Mouse (Mus musculus): ENCODE data around the gene Dguok. TPM values are rescaled to one million over a fixed set of nuclear protein-coding genes. Genes with fewer than 3 reads are reported as not detected.

The Dguok gene
- total RNA-seq, 2 experiments from 2014 or later, result 28.2 to 33.3 TPM

GRCm38 (mm10) chr6:83456131-83456983, 50.4 kb downstream of the Dguok start:
- DNase-seq (ENCODE audit: low spot score in 2 of 2), result peak in 1 of 2 experiments; percentile 37

DNA sequence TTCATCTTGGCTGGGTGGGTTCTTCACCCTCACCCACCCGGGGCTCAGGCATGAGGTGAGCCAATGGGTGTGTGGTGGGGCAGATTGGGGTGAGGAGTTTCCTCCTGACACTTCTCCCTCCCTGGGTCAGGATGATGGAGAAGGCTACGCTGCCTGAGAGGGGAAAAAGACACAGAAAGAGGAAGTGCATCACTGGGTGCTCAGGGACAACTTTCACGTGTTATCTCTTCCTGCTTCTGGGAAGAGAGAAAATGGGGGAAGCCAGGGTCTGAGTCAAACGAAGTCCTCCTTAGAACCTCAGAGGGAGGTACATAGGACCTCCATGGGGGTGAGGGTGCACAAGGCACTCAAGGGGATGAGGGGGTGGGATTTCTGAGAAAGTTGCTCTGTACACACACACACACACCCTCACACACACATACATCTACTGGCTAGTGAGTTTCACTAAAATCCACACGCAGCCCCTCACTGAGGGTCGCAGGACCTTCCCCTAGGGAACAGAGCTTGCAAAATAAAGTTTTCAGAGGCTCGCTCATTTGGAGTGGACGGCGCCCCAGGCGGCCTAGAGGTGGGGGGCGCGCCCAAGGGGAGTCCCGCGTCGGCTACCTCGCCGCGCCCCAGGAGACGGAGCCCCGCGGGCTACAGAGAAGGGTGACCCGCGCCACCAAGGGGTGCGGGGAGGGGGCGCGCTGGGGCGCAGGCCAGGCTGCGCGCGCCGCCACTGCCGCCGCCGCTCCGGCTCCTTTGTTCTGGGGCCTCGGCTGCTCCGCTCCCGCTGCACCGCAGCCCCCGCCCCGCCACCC, 51.2 kb downstream of the Dguok start:
- DNase-seq (ENCODE audit: low spot score in 2 of 2), result no peak

- DNase-seq (ENCODE audit: low spot score in 2 of 2), result no peak
Measured at GRCm38 (mm10) chr6:83453706-83454105, 53.1 kb downstream of the Dguok start.

GRCm38 (mm10) chr6:83450451-83451303, 56.1 kb downstream of the Dguok start:
- DNase-seq (ENCODE audit: low spot score in 2 of 2), result no peak

DNA sequence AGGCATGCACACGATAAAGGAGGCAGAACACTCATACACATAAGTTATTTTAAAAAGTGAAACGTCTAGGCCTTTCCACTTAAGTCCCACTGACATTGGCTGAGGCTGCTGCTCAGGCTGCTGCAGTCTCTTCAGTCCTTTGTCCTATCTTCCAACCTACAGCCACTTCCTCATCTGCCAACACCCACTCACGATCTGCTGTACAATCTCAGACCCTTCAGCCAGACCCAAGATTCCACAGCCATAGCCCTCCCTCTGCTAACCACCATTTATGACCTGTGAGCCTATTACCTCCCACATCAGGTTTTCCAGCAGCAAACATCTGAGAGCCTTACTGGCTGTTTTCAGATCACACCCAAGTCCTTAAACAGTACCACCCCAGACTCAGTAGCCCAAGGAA, 57.3 kb downstream of the Dguok start:
- no peak for DNase-seq (ENCODE audit: low spot score in 2 of 2)

DNA sequence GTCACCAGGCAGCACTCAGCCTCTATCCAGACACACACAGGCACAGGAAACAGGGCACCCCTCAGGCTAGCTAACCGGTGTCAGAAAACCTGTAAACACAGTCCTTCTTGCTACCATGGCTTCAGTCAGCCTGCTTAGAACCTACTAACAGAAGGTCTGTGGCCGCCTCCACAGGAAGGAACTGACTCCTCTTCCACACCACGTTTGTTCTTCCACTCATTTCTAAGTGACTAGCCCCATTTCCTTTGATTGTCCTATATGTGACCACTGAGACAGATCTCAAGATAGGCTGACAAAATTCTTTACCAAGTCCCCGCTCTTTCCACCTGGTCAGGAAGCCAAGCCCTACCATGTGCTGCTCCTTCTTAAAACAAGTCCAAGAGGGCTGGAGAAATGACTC, 57.9 kb downstream of the Dguok start:
- DNase-seq (ENCODE audit: low spot score in 2 of 2), result no peak

DNA sequence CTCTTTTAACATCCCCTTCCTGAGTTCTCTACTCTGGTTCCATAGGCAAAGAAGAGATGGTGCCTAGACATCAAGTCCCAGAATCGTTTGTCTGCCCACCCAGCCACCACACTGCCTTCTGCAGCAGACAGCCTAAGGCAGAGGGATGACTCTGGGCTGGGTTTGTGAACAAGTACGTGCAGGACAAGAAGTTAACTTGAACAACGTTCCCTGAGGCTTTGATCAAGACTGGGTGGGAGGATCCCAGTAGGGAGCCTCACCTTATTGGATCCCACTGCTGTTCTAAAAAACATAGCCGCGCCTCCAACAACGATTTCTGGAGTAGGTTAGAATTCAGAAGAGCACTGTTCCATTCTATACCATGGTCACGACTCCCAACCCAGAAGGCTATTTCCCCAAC, 59.7 kb downstream of the Dguok start:
- no peak for DNase-seq (ENCODE audit: low spot score in 2 of 2)

DNA sequence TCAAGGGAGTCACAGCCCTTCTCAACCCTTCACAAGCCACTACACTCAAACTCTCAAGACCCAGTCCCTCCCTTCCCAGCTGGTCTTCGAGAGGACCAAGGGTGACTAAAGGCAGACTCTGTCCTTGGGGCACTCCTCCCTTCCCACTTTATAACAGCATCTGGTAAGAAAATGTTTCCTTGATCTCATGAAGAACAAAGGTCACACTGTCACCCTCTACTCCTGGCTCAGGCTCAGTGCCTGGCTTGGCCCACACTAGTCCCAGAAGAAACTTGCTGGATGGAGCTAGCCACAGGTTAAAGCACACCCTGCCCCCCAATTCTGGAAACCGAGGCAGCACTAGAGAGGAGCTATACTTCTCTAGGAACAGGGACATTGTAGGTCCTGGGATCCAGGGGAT, 61.0 kb downstream of the Dguok start:
- no peak for DNase-seq (ENCODE audit: low spot score in 2 of 2)

DNA sequence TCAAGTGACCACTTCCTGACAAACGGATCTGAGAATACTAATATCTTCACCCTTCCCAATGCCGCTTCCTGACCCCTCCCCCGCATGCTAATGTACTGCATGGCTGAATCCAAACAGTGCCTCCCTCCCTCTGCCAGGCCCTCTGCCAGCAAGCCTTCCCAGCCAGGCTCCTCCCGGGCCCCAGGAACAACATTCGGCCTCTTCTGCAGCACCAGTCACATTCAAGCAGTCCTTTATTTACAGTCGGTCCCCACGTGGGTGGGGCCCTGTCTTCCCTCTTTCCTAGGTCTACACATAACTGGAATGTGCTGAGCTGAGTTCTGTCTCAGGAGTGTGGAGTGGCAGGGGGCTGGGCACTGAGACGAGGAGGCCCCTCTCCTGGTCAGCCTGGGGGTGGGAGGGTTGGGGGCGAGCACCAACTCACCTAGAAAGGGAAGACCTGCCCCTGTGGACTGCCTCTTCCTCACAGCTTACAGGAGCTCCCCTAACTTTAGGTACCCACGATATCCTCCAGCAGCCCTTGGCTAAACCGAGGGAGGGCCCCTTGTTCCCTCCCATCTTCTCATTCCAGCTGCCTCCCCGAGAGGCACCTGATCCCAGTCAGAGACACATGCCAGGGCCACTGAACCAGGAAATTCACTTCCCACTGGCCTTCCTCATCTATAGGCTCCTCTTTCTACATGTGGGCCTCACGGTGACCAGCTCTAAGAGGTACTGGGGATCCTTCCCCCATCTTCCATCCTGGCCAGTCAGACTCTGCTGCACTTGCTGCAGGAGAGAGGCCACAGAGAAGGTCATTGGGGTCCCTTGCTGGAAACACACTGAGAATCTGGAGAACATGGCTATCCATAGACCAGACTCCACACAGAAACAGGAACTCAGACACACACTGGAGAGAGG, 63.1 kb downstream of the Dguok start:
- DNase-seq (ENCODE audit: low spot score in 2 of 2), result peak in 1 of 2 experiments; percentile 64

DNA sequence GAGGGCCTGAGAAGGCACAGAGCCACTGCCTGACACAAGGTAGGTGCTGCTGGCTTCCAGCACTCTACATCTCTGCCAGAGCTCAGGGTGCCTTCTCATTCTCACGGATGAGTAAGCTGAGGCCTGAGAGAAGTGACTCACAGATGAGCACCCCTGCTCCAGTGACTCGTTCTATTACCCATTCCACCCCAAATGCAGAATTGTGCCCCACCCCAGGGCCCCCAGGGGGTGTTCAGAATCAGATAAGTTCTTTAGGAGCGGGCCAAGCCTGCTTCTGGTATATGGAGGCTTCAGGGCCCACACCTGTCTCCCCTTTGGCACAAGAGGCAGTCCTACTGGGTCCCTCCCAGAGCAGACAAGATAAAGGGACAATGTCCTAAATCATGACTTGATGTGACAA, 64.1 kb downstream of the Dguok start:
- no peak for DNase-seq (ENCODE audit: low spot score in 2 of 2)

DNA sequence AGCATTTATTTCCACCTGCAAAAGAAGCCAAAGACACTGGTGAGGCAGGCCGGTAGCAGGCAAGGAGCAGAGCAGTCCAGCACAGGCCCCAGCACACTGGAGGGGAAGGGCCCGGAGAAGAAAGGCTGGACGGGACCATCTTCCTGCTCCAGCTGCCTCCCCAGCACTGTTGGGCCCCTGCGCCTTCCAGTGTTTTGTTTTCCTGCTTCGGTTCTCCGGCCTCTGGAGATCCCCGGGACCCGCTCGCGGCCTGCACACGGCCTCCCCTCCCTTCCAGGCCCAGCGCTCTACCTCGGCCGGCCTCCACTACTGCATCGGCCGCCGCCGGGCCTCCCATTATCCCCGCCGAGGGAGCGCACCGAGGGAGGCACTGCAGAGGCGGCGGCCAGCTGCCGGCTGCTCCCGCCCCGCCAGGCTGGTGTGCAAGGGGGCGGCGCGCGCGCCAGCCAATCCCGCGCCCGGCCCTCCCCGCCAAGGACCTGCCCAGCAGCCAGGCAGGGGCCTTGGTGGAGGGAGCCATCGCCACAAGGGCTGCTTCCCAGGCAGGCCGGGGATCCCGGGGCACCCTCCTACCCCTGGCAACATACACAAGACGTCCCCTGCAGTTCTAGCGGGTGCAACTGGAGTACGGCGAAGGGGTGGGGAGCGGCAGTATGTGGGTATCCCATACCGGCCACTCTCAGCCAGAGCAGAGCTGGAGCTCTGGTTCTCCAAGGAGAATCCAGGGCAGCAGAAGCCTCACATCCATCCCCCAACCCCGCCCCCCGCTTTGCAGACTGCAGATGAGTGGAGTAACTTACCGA, 65.3 kb downstream of the Dguok start:
- peak; percentile 86 to 90 for DNase-seq (ENCODE audit: low spot score in 2 of 2)

DNA sequence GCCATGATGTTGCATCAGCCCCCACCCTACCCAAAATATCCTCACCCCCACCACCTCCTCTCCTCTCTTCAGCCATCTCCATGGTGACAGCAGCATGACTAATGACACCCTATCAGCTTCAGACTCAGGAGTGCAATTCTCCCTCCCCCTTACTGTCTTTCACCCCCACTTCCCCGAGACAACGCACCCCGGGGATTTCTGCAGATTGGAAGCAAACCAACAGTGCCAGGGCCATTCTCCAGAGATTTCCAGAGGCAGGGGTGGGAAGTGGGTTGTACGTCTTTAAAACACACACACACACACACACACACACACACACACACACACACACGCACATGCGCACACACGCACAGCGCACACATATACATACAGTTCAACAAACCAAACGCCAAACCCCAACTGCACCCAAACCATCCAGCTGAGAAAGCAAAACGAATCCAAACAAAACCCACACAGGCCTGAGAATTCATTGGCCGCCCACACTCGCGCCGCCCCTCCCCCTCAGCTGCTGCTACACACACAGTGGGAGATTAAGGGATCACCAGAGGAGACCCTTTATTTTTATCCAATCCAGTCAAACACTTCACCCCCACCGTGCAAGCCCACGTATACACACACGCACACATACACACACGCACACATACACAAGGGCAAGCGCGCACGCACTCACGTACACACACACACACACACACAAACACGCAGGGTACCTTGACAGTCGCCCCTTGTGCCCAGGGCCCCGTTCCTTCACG, 66.1 kb downstream of the Dguok start:
- DNase-seq (ENCODE audit: low spot score in 2 of 2), result peak; percentile 83 to 89

- DNase-seq (ENCODE audit: low spot score in 2 of 2), result no peak
Measured at GRCm38 (mm10) chr6:83440197-83440509, 66.6 kb downstream of the Dguok start.

DNA sequence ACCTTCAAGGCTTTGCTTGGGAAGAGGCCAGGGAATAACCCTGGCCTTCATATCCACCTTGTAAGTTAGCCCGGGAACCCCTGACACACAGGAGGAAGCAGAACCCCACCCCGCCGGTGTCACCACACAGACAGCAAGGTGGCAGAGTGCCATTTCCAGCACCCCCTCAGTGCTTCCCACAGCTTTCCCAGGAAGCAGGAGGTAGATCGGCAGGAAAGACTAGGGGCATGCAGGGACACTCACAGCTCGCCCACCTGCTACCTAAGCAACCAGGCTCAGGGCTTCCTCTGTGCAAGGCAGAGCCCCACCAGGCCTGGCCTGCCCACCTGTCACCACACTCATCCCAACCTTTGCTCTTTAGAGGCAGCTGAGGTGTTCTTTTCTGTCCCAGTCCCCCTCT, 67.0 kb downstream of the Dguok start:
- peak in 1 of 2 experiments; percentile 51 for DNase-seq (ENCODE audit: low spot score in 2 of 2)

DNA sequence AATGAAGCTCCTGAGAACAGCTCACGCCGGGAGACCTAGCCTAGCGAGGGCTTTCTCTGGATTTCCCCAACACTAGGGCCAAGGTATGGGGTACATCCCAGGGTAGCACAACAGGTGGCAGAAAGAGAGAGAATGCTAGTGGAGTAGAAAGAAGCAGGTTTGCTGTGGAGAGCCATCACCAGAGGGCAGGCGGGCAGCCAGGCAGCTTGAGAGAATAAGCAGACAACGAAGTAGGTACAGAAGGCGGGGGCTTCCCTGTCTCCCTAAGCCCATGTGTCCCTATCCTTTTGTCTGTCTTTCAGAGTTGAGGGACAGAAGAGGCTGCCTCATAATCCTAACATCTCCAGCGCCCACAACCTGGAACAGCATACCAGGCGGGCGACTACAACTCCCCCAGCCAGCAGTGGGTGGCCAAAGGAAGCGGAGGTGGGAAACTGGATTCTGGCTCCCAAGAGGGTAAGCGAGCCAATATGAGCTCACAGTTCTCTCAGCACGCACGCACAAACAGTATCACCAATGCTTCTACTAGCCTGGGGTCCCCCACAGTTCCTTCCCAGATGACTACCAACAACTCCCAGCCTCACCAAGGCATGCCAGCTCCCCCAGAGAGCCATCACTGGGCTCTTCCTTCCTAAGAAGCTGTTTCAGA, 67.5 kb downstream of the Dguok start:
- peak in 1 of 2 experiments; percentile 71 for DNase-seq (ENCODE audit: low spot score in 2 of 2)

- DNase-seq (ENCODE audit: low spot score in 2 of 2), result peak in 1 of 2 experiments; percentile 66
Measured at GRCm38 (mm10) chr6:83438584-83438983, 68.2 kb downstream of the Dguok start.

- no peak for DNase-seq (ENCODE audit: low spot score in 2 of 2)
Measured at GRCm38 (mm10) chr6:83437802-83438201, 69.0 kb downstream of the Dguok start.

- DNase-seq (ENCODE audit: low spot score in 2 of 2), result no peak
Measured at GRCm38 (mm10) chr6:83437225-83437624, 69.5 kb downstream of the Dguok start.

Measured in layer of hippocampus, adult 18-20 months (tissue).